Mouse (Mus musculus) embryo, embryonic 10.5 days (tissue): Measurements from ENCODE around the gene Mcpt8.
"Not testable (repeated sequence)": the region's sequence is repeated elsewhere in the genome, so short reads cannot be mapped to it uniquely, and the experiment has no call there.

Experiments
- DNase-seq: peaks from one replicate; pipeline ENCODE4 v3.0.0-alpha.2; 2015; ENCODE audit warnings: low spot score

Mcpt8 gene

GRCm38 (mm10) chr14:56085167-56085566 lies at the start of gene Mcpt8:
Mcpt8 (minus strand) TSS chr14:56085273.
- no peak for DNase-seq

- DNase-seq: not testable (repeated sequence)
Measured at GRCm38 (mm10) chr14:56133675-56134074, 48.6 kb upstream of the Mcpt8 start.

- DNase-seq: not testable (repeated sequence)
Measured at GRCm38 (mm10) chr14:56132508-56132907, 47.4 kb upstream of the Mcpt8 start, which contains the start of gene Gzmd. Gzmd (minus strand) TSS chr14:56132608.

GRCm38 (mm10) chr14:56128341-56128740 lies 43.3 kb upstream of the Mcpt8 start:
- no peak for DNase-seq

- DNase-seq: no peak
Measured at GRCm38 (mm10) chr14:56123516-56123915, 38.4 kb upstream of the Mcpt8 start.

GRCm38 (mm10) chr14:56120525-56120924 lies 35.5 kb upstream of the Mcpt8 start, which contains the start of gene Gzme:
Gzme (minus strand) TSS chr14:56120625.
- no peak for DNase-seq

- not testable (repeated sequence) for DNase-seq
Measured at GRCm38 (mm10) chr14:56115531-56116310, 30.6 kb upstream of the Mcpt8 start.

GRCm38 (mm10) chr14:56105447-56106180 lies 20.5 kb upstream of the Mcpt8 start:
- DNase-seq: no peak

GRCm38 (mm10) chr14:56105016-56105415 lies 19.9 kb upstream of the Mcpt8 start:
- DNase-seq: no peak

- no peak for DNase-seq
Measured at GRCm38 (mm10) chr14:56103452-56103851, 18.4 kb upstream of the Mcpt8 start.

GRCm38 (mm10) chr14:56102386-56102785 lies 17.3 kb upstream of the Mcpt8 start, which contains the start of gene Ctsg:
Ctsg (minus strand) TSS chr14:56102574.
- no peak for DNase-seq

- DNase-seq: peak; percentile 25
Measured at GRCm38 (mm10) chr14:56098940-56099339, 13.9 kb upstream of the Mcpt8 start.

GRCm38 (mm10) chr14:56097597-56097996 lies 12.5 kb upstream of the Mcpt8 start:
- DNase-seq: no peak

- DNase-seq: no peak
Measured at GRCm38 (mm10) chr14:56093353-56093752, 8.3 kb upstream of the Mcpt8 start.

GRCm38 (mm10) chr14:56086711-56087110 lies 1.6 kb upstream of the Mcpt8 start:
- DNase-seq: no peak

- DNase-seq: no peak
Measured at GRCm38 (mm10) chr14:56082016-56082415, 3.1 kb downstream of the Mcpt8 start.

GRCm38 (mm10) chr14:56062213-56062612 lies 22.9 kb downstream of the Mcpt8 start, which contains the start of gene Mcpt4:
Mcpt4 (minus strand) TSS chr14:56062313.
- not testable (repeated sequence) for DNase-seq

- no peak for DNase-seq
Measured at GRCm38 (mm10) chr14:56057722-56058121, 27.4 kb downstream of the Mcpt8 start.

- no peak for DNase-seq
Measured at GRCm38 (mm10) chr14:56055408-56055807, 29.7 kb downstream of the Mcpt8 start.

GRCm38 (mm10) chr14:56041792-56042191 lies 43.3 kb downstream of the Mcpt8 start, which contains the start of gene Mcpt2:
Mcpt2 (plus strand) TSS chr14:56042041.
- DNase-seq: not testable (repeated sequence)

GRCm38 (mm10) chr14:56034433-56034832 lies 50.6 kb downstream of the Mcpt8 start:
- no peak for DNase-seq
